Comparison of ENCODE assay signal across 9 mouse cellular contexts in genomic region chr4:45106409-45106808, GRCm38 (mm10). TPM values are rescaled to one million over a fixed set of nuclear protein-coding genes. Genes with fewer than 3 reads are reported as not detected.
DNase-seq lines count a peak whose midpoint lies in the region; ATAC-seq lines count a peak whose summit lies in the region.
"Had no signal": no experiment of that assay in that cellular context is flagged by ENCODE, and none has a peak within 500 bp of the region (broad histone marks: within the 10 kb centered on the region; RNA-seq: fewer than 3 reads in every experiment).

No protein-coding gene starts in this region.

- H3K27me3 ChIP-seq in midbrain, embryonic 10.5 days (ENCODE audit: low read depth, poor library complexity, severe bottlenecking), result no peaks in the 10 kb centered on the region
- no peaks in the 10 kb centered on the region for H3K27me3 ChIP-seq in midbrain, embryonic 14.5 days (ENCODE audit: control insufficient read depth, insufficient read depth, low read length)
- H3K27me3 ChIP-seq in limb, embryonic 13.5 days, result no peaks in the 10 kb centered on the region
- H3K27me3 ChIP-seq in stomach, embryonic 15.5 days (replicated peaks), result no peaks in the 10 kb centered on the region
- H3K27me3 ChIP-seq: limb, embryonic 12.5 days had no signal

- no peaks in the 10 kb centered on the region for H3K9me3 ChIP-seq in midbrain, embryonic 10.5 days (replicated peaks)
- H3K9me3 ChIP-seq in midbrain, embryonic 14.5 days (ENCODE audit: control insufficient read depth, low read length), result no peaks in the 10 kb centered on the region
- H3K9me3 ChIP-seq in limb, embryonic 13.5 days, result no peaks in the 10 kb centered on the region
- H3K9me3 ChIP-seq in stomach, embryonic 15.5 days, result no peaks in the 10 kb centered on the region
- H3K9me3 ChIP-seq: limb, embryonic 12.5 days had no signal

- peak; percentile 23 for DNase-seq in CD4-positive, CD25-positive, alpha-beta regulatory T cell, adult 2 months (ENCODE audit: low read depth, low spot score)
- no peak for DNase-seq in midbrain, embryonic 10.5 days (ENCODE audit: low spot score)
- DNase-seq in midbrain, embryonic 14.5 days, result no peak
- no peak for DNase-seq in yolk sac, embryonic 10.5 days (ENCODE audit: low spot score)
- DNase-seq in cerebellum, postnatal 36 days, result no peak

- peaks cover 23% of the 10 kb centered on the region for H3K4me1 ChIP-seq in midbrain, embryonic 10.5 days
- peaks cover 8% of the 10 kb centered on the region for H3K4me1 ChIP-seq in midbrain, embryonic 14.5 days (ENCODE audit: control insufficient read depth, insufficient read depth, low read length)
- H3K4me1 ChIP-seq in limb, embryonic 13.5 days, result peaks cover 16% of the 10 kb centered on the region
- H3K4me1 ChIP-seq in stomach, embryonic 15.5 days, result peaks cover 9% of the 10 kb centered on the region

- no peak overlapping the region for H3K27ac ChIP-seq in midbrain, embryonic 10.5 days (replicated peaks)
- no peak overlapping the region for H3K27ac ChIP-seq in midbrain, embryonic 14.5 days (replicated peaks; ENCODE audit: low read depth, low read length)
- no peak overlapping the region for H3K27ac ChIP-seq in limb, embryonic 13.5 days
- no peak overlapping the region for H3K27ac ChIP-seq in stomach, embryonic 15.5 days
- H3K27ac ChIP-seq: limb, embryonic 12.5 days had no signal

- ATAC-seq in CD4-positive, CD25-positive, alpha-beta regulatory T cell, adult 4 months, result no peak
- ATAC-seq in midbrain, embryonic 14.5 days (ENCODE audit: low FRiP score, low TSS enrichment), result no peak
- ATAC-seq in limb, embryonic 13.5 days (ENCODE audit: low FRiP score, low read depth), result no peak
- ATAC-seq in stomach, embryonic 15.5 days (ENCODE audit: insufficient read depth, low FRiP score, low read depth), result no peak

- peaks cover 43% of the 10 kb centered on the region for H3K36me3 ChIP-seq in midbrain, embryonic 10.5 days
- peaks cover 25% of the 10 kb centered on the region for H3K36me3 ChIP-seq in midbrain, embryonic 14.5 days (ENCODE audit: control insufficient read depth, insufficient read depth, low read length)
- peaks cover 36% of the 10 kb centered on the region for H3K36me3 ChIP-seq in limb, embryonic 13.5 days
- H3K36me3 ChIP-seq in stomach, embryonic 15.5 days, result no peaks in the 10 kb centered on the region

- 75% methylated on average over 5 of the region's 5 CpGs for WGBS in midbrain, embryonic 10.5 days
- 83% methylated on average over 5 of the region's 5 CpGs for WGBS in midbrain, embryonic 14.5 days
- WGBS in limb, embryonic 13.5 days, result 80% methylated on average over 5 of the region's 5 CpGs
- WGBS in stomach, embryonic 15.5 days, result 66% methylated on average over 5 of the region's 5 CpGs

- peak overlapping the region; percentile 100 for H3K4me3 ChIP-seq in midbrain, embryonic 10.5 days
- no peak overlapping the region for H3K4me3 ChIP-seq in midbrain, embryonic 14.5 days (replicated peaks; ENCODE audit: low read depth, low read length)
- H3K4me3 ChIP-seq in limb, embryonic 13.5 days, result peak overlapping the region; percentile 94
- H3K4me3 ChIP-seq in stomach, embryonic 15.5 days (replicated peaks), result no peak overlapping the region

- H3K9ac ChIP-seq in midbrain, embryonic 14.5 days (replicated peaks; ENCODE audit: low read length), result no peak overlapping the region
- no peak overlapping the region; the same call in 1 of the 2 replicates for H3K9ac ChIP-seq in limb, embryonic 13.5 days
- no peak overlapping the region for H3K9ac ChIP-seq in stomach, embryonic 15.5 days

- no peak overlapping the region for H3K4me2 ChIP-seq in midbrain, embryonic 14.5 days (ENCODE audit: low read length)
- H3K4me2 ChIP-seq in limb, embryonic 13.5 days (replicated peaks), result peak overlapping the region; percentile 86
- peak overlapping the region; percentile 66 for H3K4me2 ChIP-seq in stomach, embryonic 15.5 days

RNA-seq across cellular contexts. Expression of gene Tomm5, which starts 1.5 kb away (rescaled TPM):
- 100 to 1,000 TPM; 125 to 132 TPM for polyA plus RNA-seq in CD4-positive, CD25-positive, alpha-beta regulatory T cell, adult 4 months (2017; shearing (Covaris generic))
- 196 and 220 TPM in 2 replicates for polyA plus RNA-seq in midbrain, embryonic 10.5 days (2016; fragmentation: Nextera tagmentation; extraction: Ambion mirVana)
- polyA plus RNA-seq in midbrain, embryonic 14.5 days (2014; fragmentation: Nextera tagmentation; extraction: Ambion mirVana), result 157 and 179 TPM in 2 replicates
- polyA plus RNA-seq in limb, embryonic 13.5 days (2015; fragmentation: Nextera tagmentation; extraction: Ambion mirVana), result 213 and 223 TPM in 2 replicates
- 279 and 306 TPM in 2 replicates for polyA plus RNA-seq in stomach, embryonic 15.5 days (2015; fragmentation: Nextera tagmentation; extraction: Ambion mirVana)

RNA-seq across cellular contexts. Expression of gene Fbxo10, which starts 22.0 kb away (rescaled TPM):
- polyA plus RNA-seq in CD4-positive, CD25-positive, alpha-beta regulatory T cell, adult 4 months (2017; shearing (Covaris generic)), result 1 to 10 TPM in 1 of 2 experiments, under 1 TPM in 1; 0.43 to 1.3 TPM
- 14.3 and 15.3 TPM in 2 replicates for polyA plus RNA-seq in midbrain, embryonic 10.5 days (2016; fragmentation: Nextera tagmentation; extraction: Ambion mirVana)
- 10.5 and 11.2 TPM in 2 replicates for polyA plus RNA-seq in midbrain, embryonic 14.5 days (2014; fragmentation: Nextera tagmentation; extraction: Ambion mirVana)
- 17.9 and 19.2 TPM in 2 replicates for polyA plus RNA-seq in limb, embryonic 13.5 days (2015; fragmentation: Nextera tagmentation; extraction: Ambion mirVana)
- 10.9 and 12.5 TPM in 2 replicates for polyA plus RNA-seq in stomach, embryonic 15.5 days (2015; fragmentation: Nextera tagmentation; extraction: Ambion mirVana)

Comparison
In these comparisons a context has a peak if more than half of its experiments do, and no peak if none do; other contexts are left out.
1. H3K4me3 ChIP-seq: peak in midbrain, embryonic 10.5 days (single experiment) and limb, embryonic 13.5 days (single experiment); none in midbrain, embryonic 14.5 days (single experiment) and stomach, embryonic 15.5 days (single experiment).